Mouse (Mus musculus) bone marrow, adult 2 months (tissue): ENCODE measurements around the gene Atp6v1f.

Source experiments
- CTCF ChIP-seq: fragments of 200-500 bp; IDR thresholded peaks from 2 replicates; pipeline ENCODE4 v1.5.1; 2011; ENCODE audit warnings: low read length, control low read depth; ENCODE audit not compliant: control insufficient read depth, insufficient read depth
- POLR2A ChIP-seq: fragments of 200-500 bp; IDR thresholded peaks from 2 replicates; pipeline ENCODE4 v1.6.1; 2011; ENCODE audit warnings: low read depth, mild to moderate bottlenecking, control low read depth, low read length, borderline replicate concordance; ENCODE audit not compliant: control insufficient read depth

DNA sequence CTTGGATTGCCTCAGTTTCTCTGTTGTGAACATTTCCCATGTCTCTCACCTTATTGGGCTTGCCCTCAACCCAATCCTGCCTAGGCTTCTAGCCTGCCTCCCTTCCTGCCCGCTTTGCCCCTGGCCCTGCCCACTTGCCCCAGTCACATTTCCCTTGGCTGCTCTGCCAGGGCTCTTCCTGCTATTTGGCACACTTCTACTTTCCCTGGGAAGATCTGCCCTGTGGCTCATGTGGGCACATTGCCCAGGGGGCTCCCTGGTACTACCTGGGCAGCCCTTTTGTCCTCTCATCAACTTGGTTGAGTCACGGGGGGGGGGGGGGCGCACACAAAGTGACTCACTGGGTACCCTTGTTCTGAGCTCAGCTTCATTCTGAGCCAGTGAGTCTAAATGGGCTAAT, 35.4 kb upstream of the Atp6v1f start:
- no peak for TF ChIP-seq CTCF
- no peak for TF ChIP-seq POLR2A
